Mouse (Mus musculus) neural tube, embryonic 15.5 days (tissue): ENCODE results near the gene Rhox2h. TPM values are rescaled to one million over a fixed set of nuclear protein-coding genes. Genes with fewer than 3 reads are reported as not detected.
"Not testable (repeated sequence)": the region's sequence is repeated elsewhere in the genome, so short reads cannot be mapped to it uniquely, and the experiment has no call there.

Experiments
- ATAC-seq: fragments of 200-750 bp; cut with Nextera tagmentation; 2 replicates; pipeline ENCODE4 v1.8.0; 2017; ENCODE audit warnings: mild to moderate bottlenecking, moderate TSS enrichment, moderate library complexity; ENCODE audit not compliant: low FRiP score
- H3K27ac ChIP-seq: fragments of 300-500 bp; sonication (generic); replicated peaks from 2 replicates; pipeline ENCODE4 v1.5.1; 2015; ENCODE audit warnings: mild to moderate bottlenecking, inconsistent platforms
- H3K27me3 ChIP-seq: fragments of 300-500 bp; sonication (generic); replicated peaks from 2 replicates; pipeline ENCODE4 v1.6.1; 2015; ENCODE audit warnings: inconsistent platforms
- H3K36me3 ChIP-seq: fragments of 300-500 bp; sonication (generic); 2 replicates; pipeline ENCODE4 v1.6.1; 2015; ENCODE audit warnings: inconsistent platforms
- H3K4me1 ChIP-seq: fragments of 300-500 bp; sonication (generic); 2 replicates; pipeline ENCODE4 v1.6.1; 2015; ENCODE audit warnings: inconsistent platforms
- H3K4me2 ChIP-seq: fragments of 300-500 bp; sonication (generic); 2 replicates; pipeline ENCODE4 v1.6.1; 2015; ENCODE audit warnings: inconsistent platforms, mild to moderate bottlenecking, moderate library complexity
- H3K4me3 ChIP-seq: fragments of 300-500 bp; sonication (generic); replicated peaks from 2 replicates; pipeline ENCODE4 v1.5.1; 2015; ENCODE audit warnings: mild to moderate bottlenecking, inconsistent platforms
- H3K9ac ChIP-seq: fragments of 300-500 bp; sonication (generic); replicated peaks from 2 replicates; pipeline ENCODE4 v1.6.1; 2015; ENCODE audit warnings: mild to moderate bottlenecking, inconsistent platforms
- H3K9me3 ChIP-seq: fragments of 300-500 bp; sonication (generic); replicated peaks from 2 replicates; pipeline ENCODE4 v1.6.1; 2016; ENCODE audit warnings: inconsistent platforms
- WGBS: fragments of 180-500 bp; shearing (Covaris S2); methylation state at CpG from one replicate; pipeline ENCODE4 v1.1.7; 2015; ENCODE audit warnings: mixed read lengths; 5-methylcytosine and 5-hydroxymethylcytosine counted together
- polyA plus RNA-seq: library from polyadenylated mRNA; unstranded; fragments of >200 nt; fragmentation: Nextera tagmentation; extraction: Ambion mirVana; gene quantifications from 2 replicates; pipeline ENCODE4 v1.2.1, GENCODE M21; 2015

Rhox2h gene
- not detected in 2 replicates for polyA plus RNA-seq

GRCm38 (mm10) chrX:37673177-37673576 lies at the start of gene Rhox2h:
TSS of gene Rhox2h (minus strand) at chrX:37673277.
- H3K27ac ChIP-seq, H3K36me3 ChIP-seq, H3K4me1 ChIP-seq, H3K27me3 ChIP-seq, H3K4me2 ChIP-seq, ATAC-seq, H3K9ac ChIP-seq, H3K9me3 ChIP-seq, H3K4me3 ChIP-seq: not testable (repeated sequence)
- 87% methylated on average over 8 of the region's 8 CpGs for WGBS

DNA sequence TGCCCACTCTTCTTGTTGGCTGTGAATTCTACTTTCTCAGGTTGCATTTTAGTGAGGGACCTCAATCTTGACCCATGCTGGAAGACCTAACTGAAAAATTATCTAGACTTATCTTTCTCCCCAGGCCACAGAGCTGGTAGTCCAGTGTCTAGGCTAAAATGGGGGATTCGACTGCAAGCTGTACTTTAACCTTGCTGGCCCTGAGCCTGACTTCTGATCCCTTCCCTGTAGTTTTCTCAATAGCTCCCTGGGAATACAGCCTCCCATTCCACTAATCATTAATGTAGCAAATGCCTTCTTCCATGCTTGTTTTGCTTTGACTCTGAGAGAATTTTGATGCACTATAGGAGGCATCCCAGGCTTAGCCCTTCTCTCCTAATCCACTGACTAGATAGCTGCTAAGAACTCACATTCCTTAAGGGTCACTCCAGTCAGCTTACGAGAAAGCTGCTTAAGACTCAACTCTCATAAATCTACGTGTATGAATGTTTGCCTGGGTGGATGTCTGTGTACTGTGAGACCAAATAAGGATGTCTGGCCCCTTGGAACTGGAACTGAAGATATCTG lies 28.8 kb upstream of the Rhox2h start:
- ATAC-seq, result no peak
- no peak overlapping the region for H3K9ac ChIP-seq
- 77% methylated on average over 3 of the region's 3 CpGs for WGBS
- H3K27ac ChIP-seq, result no peak overlapping the region
- H3K36me3 ChIP-seq, result no peaks in the 10 kb centered on the region
- H3K4me1 ChIP-seq, result no peaks in the 10 kb centered on the region
- no peaks in the 10 kb centered on the region for H3K27me3 ChIP-seq
- no peaks in the 10 kb centered on the region for H3K9me3 ChIP-seq
- H3K4me3 ChIP-seq, result no peak overlapping the region
- H3K4me2 ChIP-seq, result no peak overlapping the region

DNA sequence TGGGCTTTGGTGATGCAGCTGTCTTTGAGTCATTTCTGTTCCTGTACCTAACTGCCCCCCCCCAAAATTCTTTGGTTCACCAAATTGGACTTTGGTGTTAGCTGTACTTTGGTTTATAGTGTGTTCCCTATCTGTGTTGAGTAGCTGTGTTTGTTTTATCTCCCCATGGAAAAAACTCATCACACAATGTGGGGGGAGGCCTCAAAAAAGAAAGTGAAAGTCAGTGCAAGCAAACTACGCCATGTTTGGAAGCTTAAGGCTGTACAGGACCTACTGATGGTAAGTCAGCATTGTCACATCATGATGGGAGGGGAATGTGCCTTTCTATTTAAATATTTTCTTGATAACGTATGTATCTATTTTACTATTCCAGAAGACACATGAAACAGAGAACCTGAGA lies 19.2 kb upstream of the Rhox2h start:
- Histone ChIP-seq H3K4me2 (no peak overlapping the region), H3K4me1 (no peaks in the 10 kb centered on the region), H3K4me3 (no peak overlapping the region), H3K27me3 (no peaks in the 10 kb centered on the region), H3K27ac (no peak overlapping the region), H3K9ac (no peak overlapping the region), H3K36me3 (no peaks in the 10 kb centered on the region), H3K9me3 (no peaks in the 10 kb centered on the region)
- ATAC-seq, result no peak
- WGBS, result 77% methylated on average over 2 of the region's 2 CpGs

DNA sequence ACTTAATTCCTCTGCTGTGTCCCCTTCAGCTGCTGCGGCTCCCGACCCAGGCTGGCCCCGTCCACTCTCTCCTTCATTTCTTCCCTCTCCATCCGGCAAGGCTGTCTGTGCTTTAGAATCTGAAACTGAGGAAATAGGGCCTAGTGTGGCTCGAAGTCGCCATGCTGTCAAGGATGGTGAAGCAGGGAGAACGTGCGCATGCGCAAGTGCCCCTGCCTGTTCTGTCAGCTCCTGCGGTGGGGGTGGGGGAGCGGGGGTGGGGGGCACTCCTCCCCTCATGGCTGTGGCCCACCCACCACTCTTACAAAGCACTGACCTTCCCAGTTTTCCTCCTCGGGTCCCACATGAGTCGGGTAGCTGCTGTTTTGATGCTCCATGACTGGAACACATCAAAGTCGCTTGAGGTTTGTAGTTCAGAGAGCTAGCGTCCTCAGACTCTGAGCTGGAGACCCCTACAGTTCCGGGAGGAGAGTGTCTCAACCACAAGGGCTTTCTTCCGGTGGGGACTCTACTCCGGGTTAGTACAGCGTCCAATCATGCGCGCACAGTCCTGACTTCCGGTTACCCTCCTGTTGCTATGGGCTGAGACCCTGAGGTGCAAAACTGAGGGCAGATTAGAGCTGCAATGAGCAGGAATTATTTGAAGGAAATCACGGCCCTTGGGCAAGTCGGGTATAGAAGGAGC lies 10.1 kb upstream of the Rhox2h start:
- no peak overlapping the region for H3K4me3 ChIP-seq
- WGBS, result 87% methylated on average over 22 of the region's 24 CpGs
- ATAC-seq, result no peak
- no peaks in the 10 kb centered on the region for H3K9me3 ChIP-seq
- no peaks in the 10 kb centered on the region for H3K27me3 ChIP-seq
- H3K27ac ChIP-seq, result no peak overlapping the region
- no peak overlapping the region for H3K9ac ChIP-seq
- no peaks in the 10 kb centered on the region for H3K4me1 ChIP-seq
- H3K4me2 ChIP-seq, result no peak overlapping the region
- no peaks in the 10 kb centered on the region for H3K36me3 ChIP-seq

- not testable (repeated sequence) for H3K36me3 ChIP-seq, H3K4me3 ChIP-seq, H3K4me1 ChIP-seq, ATAC-seq, H3K27me3 ChIP-seq, H3K9me3 ChIP-seq, H3K9ac ChIP-seq, H3K4me2 ChIP-seq, H3K27ac ChIP-seq
- 100% methylated on average over 1 of the region's 3 CpGs for WGBS
Observed at GRCm38 (mm10) chrX:37668664-37669063, 4.4 kb downstream of the Rhox2h start, which contains the start of gene Rhox3h. TSS of gene Rhox3h (minus strand) at chrX:37668764.

DNA sequence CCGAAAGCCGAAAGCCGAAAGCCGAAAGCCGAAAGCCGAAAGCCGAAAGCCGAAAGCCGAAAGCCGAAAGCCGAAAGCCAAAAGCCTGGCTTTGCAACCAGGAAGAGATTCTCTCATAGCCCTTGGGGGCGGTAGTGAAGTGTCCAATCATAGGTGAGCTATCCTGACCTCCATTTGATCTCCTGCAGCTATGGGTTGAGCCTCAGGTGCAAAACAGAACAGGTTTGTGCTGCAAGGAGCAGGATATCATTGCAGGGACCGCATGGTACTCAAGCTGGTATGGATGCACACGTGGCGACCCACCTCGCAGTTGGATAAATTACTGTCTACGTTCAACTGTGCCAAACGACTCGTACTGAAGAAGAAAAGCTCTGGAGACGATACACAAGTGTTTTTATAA lies 21.9 kb downstream of the Rhox2h start, which contains the start of gene Rhox4g:
Gene Rhox4g (minus strand): TSS at position 101 of the 400 bp plus-strand sequence.
- H3K4me1 ChIP-seq, H3K27me3 ChIP-seq, H3K4me3 ChIP-seq, H3K9me3 ChIP-seq, H3K27ac ChIP-seq, H3K4me2 ChIP-seq, H3K36me3 ChIP-seq, H3K9ac ChIP-seq, ATAC-seq: not testable (repeated sequence)
- WGBS, result 84% methylated on average over 16 of the region's 20 CpGs

DNA sequence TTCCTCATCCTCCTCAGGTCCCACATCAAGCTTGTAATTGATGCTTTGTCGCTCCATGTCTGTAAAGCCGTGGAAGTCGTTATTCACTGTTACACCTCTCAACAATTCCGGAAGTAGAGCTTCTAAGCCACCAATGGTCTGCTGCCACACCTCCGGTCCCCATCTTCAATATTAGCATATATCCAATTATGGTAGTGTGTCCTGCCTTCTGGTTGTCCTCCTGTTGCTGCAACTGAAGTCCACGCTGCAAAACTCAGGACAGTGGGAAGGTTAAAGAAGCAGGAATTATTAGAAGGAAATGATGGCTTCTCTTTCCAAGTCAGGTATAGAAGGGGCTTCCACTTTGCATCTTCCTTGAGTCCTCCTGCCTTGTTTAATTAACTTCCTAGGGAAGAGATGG lies 29.7 kb downstream of the Rhox2h start, which contains the start of gene Rhox2g:
Gene Rhox2g (minus strand): TSS at position 101 of the 400 bp plus-strand sequence.
- ATAC-seq, H3K27me3 ChIP-seq, H3K27ac ChIP-seq, H3K4me3 ChIP-seq, H3K9me3 ChIP-seq, H3K4me2 ChIP-seq, H3K36me3 ChIP-seq, H3K4me1 ChIP-seq, H3K9ac ChIP-seq: not testable (repeated sequence)
- WGBS, result 94% methylated on average over 6 of the region's 6 CpGs

GRCm38 (mm10) chrX:37628512-37628911 lies 44.6 kb downstream of the Rhox2h start, which contains the start of gene Rhox3g:
TSS of gene Rhox3g (minus strand) at chrX:37628612.
- H3K9ac ChIP-seq, H3K36me3 ChIP-seq, H3K4me1 ChIP-seq, H3K27me3 ChIP-seq, H3K4me2 ChIP-seq, H3K9me3 ChIP-seq, H3K27ac ChIP-seq, H3K4me3 ChIP-seq, ATAC-seq: not testable (repeated sequence)
- 87% methylated on average over 2 of the region's 2 CpGs for WGBS

Other genes starting within 250 kb of the Rhox2h start
- gene Rhox4b, start 240.8 kb downstream of the Rhox2h start, polyA plus RNA-seq, result 3.9 TPM in 1 of 2 replicates, not detected in the other
- not detected in 2 replicates for gene Rhox2c, start 219.6 kb downstream of the Rhox2h start, polyA plus RNA-seq
- gene Rhox3c, start 214.7 kb downstream of the Rhox2h start, polyA plus RNA-seq, result not detected in 2 replicates
- gene Rhox4c, start 192.9 kb downstream of the Rhox2h start, polyA plus RNA-seq, result not detected in 2 replicates
- gene Rhox2d, start 179.8 kb downstream of the Rhox2h start, polyA plus RNA-seq, result not detected in 2 replicates
- gene Rhox4d, start 158.9 kb downstream of the Rhox2h start, polyA plus RNA-seq, result not detected in 2 replicates
- not detected in 2 replicates for gene Rhox2e, start 142.8 kb downstream of the Rhox2h start, polyA plus RNA-seq
- gene Rhox3e, start 131.3 kb downstream of the Rhox2h start, polyA plus RNA-seq, result not detected in 2 replicates
- not detected in 2 replicates for gene Rhox4e, start 115.9 kb downstream of the Rhox2h start, polyA plus RNA-seq
- gene Rhox2f, start 101.9 kb downstream of the Rhox2h start, polyA plus RNA-seq, result 0.36 TPM in 1 of 2 replicates, not detected in the other
- gene Rhox3f, start 92.3 kb downstream of the Rhox2h start, polyA plus RNA-seq, result not detected in 2 replicates
- gene Rhox4f, start 65.6 kb downstream of the Rhox2h start, polyA plus RNA-seq, result not detected in 2 replicates
- gene Rhox3g, start 44.7 kb downstream of the Rhox2h start, polyA plus RNA-seq, result not detected in 2 replicates
- not detected in 2 replicates for gene Rhox2g, start 29.8 kb downstream of the Rhox2h start, polyA plus RNA-seq
- gene Rhox4g, start 21.9 kb downstream of the Rhox2h start, polyA plus RNA-seq, result not detected in 2 replicates
- not detected in 2 replicates for gene Rhox3h, start 4.5 kb downstream of the Rhox2h start, polyA plus RNA-seq
- 0.35 and 0.82 TPM in 2 replicates for gene Rhox5, start 131.6 kb upstream of the Rhox2h start, polyA plus RNA-seq
- not detected in 2 replicates for gene Rhox6, start 153.6 kb upstream of the Rhox2h start, polyA plus RNA-seq
- not detected in 2 replicates for gene Rhox7a, start 158.4 kb upstream of the Rhox2h start, polyA plus RNA-seq
- gene Rhox8, start 205.7 kb upstream of the Rhox2h start, polyA plus RNA-seq, result 0.15 TPM in 1 of 2 replicates, not detected in the other
- not detected in 2 replicates for gene Rhox7b, start 224.0 kb upstream of the Rhox2h start, polyA plus RNA-seq
- not detected in 2 replicates for gene Rhox9, start 228.5 kb upstream of the Rhox2h start, polyA plus RNA-seq